Mouse (Mus musculus) thymus, adult 2 months (tissue): ENCODE data around the gene Gm3952.

Experiments used
- CTCF ChIP-seq: fragments of 200-500 bp; IDR thresholded peaks from 2 replicates; pipeline ENCODE4 v1.5.1; 2012; ENCODE audit warnings: mild to moderate bottlenecking, control low read depth, low read length, moderate library complexity, borderline replicate concordance; ENCODE audit not compliant: control insufficient read depth, poor library complexity, insufficient read depth; ENCODE audit errors: extremely low read depth
- POLR2A ChIP-seq: fragments of 200-500 bp; IDR thresholded peaks from 2 replicates; pipeline ENCODE4 v1.6.1; 2012; ENCODE audit warnings: mild to moderate bottlenecking, low read length, control low read depth, moderate library complexity; ENCODE audit not compliant: control insufficient read depth, poor library complexity, insufficient read depth; ENCODE audit errors: extremely low read depth

DNA sequence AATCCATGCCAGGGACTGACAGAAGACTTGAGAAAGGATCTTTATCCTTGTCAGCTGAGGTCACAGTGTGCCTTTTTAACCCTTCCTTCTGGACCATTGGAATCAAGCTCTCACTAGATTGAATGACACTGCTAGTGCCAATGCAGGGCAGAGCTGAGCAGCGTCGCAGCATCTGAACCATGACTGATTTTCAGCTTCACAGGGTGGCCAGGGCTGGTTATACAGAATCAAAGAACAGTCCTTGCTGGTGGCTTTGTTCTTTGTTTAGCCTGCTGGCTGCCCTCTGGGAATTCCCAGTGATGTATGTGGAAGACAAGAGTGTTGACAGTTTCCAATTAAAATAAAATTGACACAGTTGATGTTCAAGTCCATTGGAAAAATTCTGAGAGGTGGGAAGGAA is 66.2 kb downstream of the Gm3952 start:
- TF ChIP-seq POLR2A (no peak), CTCF (no peak)
